Mouse (Mus musculus) cerebellum, adult 2 months (tissue): ENCODE results near the gene Stac.

Experiments
- CTCF ChIP-seq: fragments of 200-500 bp; IDR thresholded peaks from 2 replicates; pipeline ENCODE4 v1.5.1; 2011; ENCODE audit warnings: low read depth, mild to moderate bottlenecking, control low read depth, low read length, moderate library complexity, borderline replicate concordance; ENCODE audit not compliant: insufficient read depth
- POLR2A ChIP-seq: fragments of 200-500 bp; IDR thresholded peaks from 2 replicates; pipeline ENCODE4 v1.6.1; 2011; ENCODE audit warnings: low read length, control low read depth, borderline replicate concordance; ENCODE audit not compliant: insufficient read depth

DNA sequence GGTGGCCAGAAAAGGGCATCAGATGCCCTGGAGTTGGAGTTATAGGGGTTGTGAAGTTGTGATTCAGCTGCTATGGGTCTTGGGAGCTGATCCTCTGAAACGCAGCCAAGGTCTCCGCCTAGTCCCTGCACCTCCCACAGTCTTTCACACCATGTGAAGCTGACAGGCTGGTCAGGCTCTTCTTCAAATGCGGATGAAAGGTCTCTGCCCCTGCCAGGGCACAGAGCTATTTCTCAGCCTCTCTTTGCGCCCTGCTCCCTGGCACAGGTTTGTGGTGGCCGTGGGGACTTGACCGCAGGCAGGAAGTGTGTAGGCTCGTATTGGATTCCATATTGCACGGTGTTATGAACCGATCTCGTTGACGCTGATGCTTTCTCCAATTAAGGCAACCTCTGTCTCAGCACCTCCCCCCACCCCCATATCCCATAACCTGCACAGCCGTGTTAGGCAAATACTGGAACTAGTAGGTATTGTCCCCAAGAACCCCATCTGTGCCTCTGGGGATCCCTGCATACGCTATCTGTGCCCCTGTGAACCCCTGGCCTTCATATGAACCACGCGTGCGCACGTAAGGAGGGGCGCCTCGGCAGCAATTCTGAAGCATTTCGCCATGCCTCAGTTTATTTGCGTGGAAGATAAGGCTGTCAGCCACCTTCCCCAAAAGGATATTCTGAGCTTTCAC, 139.7 kb downstream of the Stac start:
- TF ChIP-seq CTCF (no peak), POLR2A (no peak)
